Mouse (Mus musculus) forebrain, embryonic 14.5 days (tissue): ENCODE results near the gene Pla2r1. TPM values are rescaled to one million over a fixed set of nuclear protein-coding genes. Genes with fewer than 3 reads are reported as not detected.
A peak's percentile ranks its signal among the peaks of the same experiment; 100 is the strongest.

Experiments used
- ATAC-seq: fragments of 200-750 bp; cut with Nextera tagmentation; 2 replicates; pipeline ENCODE4 v1.8.0; 2017; ENCODE audit warnings: mild to moderate bottlenecking, moderate library complexity
- DNase-seq: peaks from one replicate; pipeline ENCODE4 v3.0.0-alpha.2; 2015; ENCODE audit warnings: low spot score
- H3K27ac ChIP-seq: fragments of 300-500 bp; sonication (generic); 2 replicates; pipeline ENCODE4 v1.5.1; 2014; ENCODE audit warnings: low read depth, mild to moderate bottlenecking, control low read depth, low read length, moderate library complexity
- H3K27me3 ChIP-seq: fragments of 300-500 bp; sonication (generic); replicated peaks from 2 replicates; pipeline ENCODE4 v1.6.1; 2014; ENCODE audit warnings: low read length, control low read depth, mixed read lengths; ENCODE audit not compliant: control insufficient read depth, insufficient read depth
- H3K36me3 ChIP-seq: fragments of 300-500 bp; sonication (generic); 2 replicates; pipeline ENCODE4 v1.6.1; 2014; ENCODE audit warnings: low read length, control low read depth; ENCODE audit not compliant: control insufficient read depth, insufficient read depth
- H3K4me1 ChIP-seq: fragments of 300-500 bp; sonication (generic); 2 replicates; pipeline ENCODE4 v1.6.1; 2014; ENCODE audit warnings: antibody characterized with exemption, low read length, control low read depth; ENCODE audit not compliant: control insufficient read depth, insufficient read depth
- H3K4me2 ChIP-seq: fragments of 300-500 bp; sonication (generic); 2 replicates; pipeline ENCODE4 v1.6.1; 2014; ENCODE audit warnings: mild to moderate bottlenecking, control low read depth, low read length
- H3K4me3 ChIP-seq: fragments of 300-500 bp; sonication (generic); 2 replicates; pipeline ENCODE4 v1.5.1; 2014; ENCODE audit warnings: low read depth, low read length, control low read depth
- H3K9ac ChIP-seq: fragments of 300-500 bp; sonication (generic); 2 replicates; pipeline ENCODE4 v1.6.1; 2014; ENCODE audit warnings: mild to moderate bottlenecking, low read length, control low read depth, moderate library complexity
- H3K9me3 ChIP-seq: fragments of 300-500 bp; sonication (generic); replicated peaks from 2 replicates; pipeline ENCODE4 v1.6.1; 2016; ENCODE audit warnings: low read length, control low read depth, mixed read lengths; ENCODE audit not compliant: control insufficient read depth
- WGBS: fragments of 180-500 bp; shearing (Covaris S2); extraction: QIAGEN DNeasy Blood & Tissue Kit; methylation state at CpG from one replicate; pipeline ENCODE4 v1.1.7; 2014; 5-methylcytosine and 5-hydroxymethylcytosine counted together
- polyA plus RNA-seq: library from polyadenylated mRNA; unstranded; fragments of >200 nt; fragmentation: Nextera tagmentation; extraction: Ambion mirVana; gene quantifications from 2 replicates; pipeline ENCODE4 v1.2.1, GENCODE M21; 2014

Pla2r1 gene
- polyA plus RNA-seq, 1 experiment from 2014 or later: 0.24 TPM

- no peak for ATAC-seq
- WGBS: 89% methylated on average over 2 of the region's 2 CpGs
- no peak overlapping the region for H3K4me2 ChIP-seq
These were observed 74.3 kb downstream of the Pla2r1 start for GRCm38 (mm10) chr2:60478778-60479177.

GRCm38 (mm10) chr2:60468901-60469770 lies 84.0 kb downstream of the Pla2r1 start:
- no peak overlapping the region for H3K4me3 ChIP-seq
- H3K27ac ChIP-seq: no peak overlapping the region
- H3K36me3 ChIP-seq: no peaks in the 10 kb centered on the region
- 54% methylated on average over 11 of the region's 11 CpGs for WGBS
- H3K9ac ChIP-seq: no peak overlapping the region
- peak; percentile 35 for DNase-seq
- H3K27me3 ChIP-seq: no peaks in the 10 kb centered on the region
- no peaks in the 10 kb centered on the region for H3K4me1 ChIP-seq
- no peaks in the 10 kb centered on the region for H3K9me3 ChIP-seq
- no peak for ATAC-seq
- no peak overlapping the region for H3K4me2 ChIP-seq

More at GRCm38 (mm10) chr2:60478778-60479177, 74.3 kb downstream of the Pla2r1 start:
- Histone ChIP-seq H3K9ac (no peak overlapping the region), H3K4me3 (no peak overlapping the region), H3K27ac (no peak overlapping the region), H3K27me3 (no peaks in the 10 kb centered on the region), H3K36me3 (no peaks in the 10 kb centered on the region), H3K9me3 (no peaks in the 10 kb centered on the region), H3K4me1 (no peaks in the 10 kb centered on the region)
- no peak for DNase-seq

DNA sequence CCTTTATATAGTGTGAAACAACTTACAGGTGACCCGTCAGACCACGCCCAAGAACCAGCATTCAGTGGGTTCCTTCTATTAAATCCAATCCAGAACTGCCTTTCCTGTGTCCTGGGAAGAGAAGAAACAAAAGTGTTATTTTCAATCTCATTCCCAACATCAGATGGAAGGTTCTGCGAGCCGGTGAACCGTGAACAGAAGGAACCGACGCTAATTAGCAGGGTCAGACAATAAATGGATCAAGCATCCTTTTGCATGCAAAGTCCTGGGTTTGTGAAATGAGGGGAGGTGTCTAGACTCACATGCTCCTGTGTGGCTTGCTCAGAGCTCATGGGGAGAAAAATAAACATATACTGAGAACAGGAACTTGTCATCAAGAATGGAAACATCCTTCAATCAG lies 100.7 kb downstream of the Pla2r1 start:
- Histone ChIP-seq H3K27ac (no peak overlapping the region), H3K27me3 (no peaks in the 10 kb centered on the region), H3K9ac (no peak overlapping the region), H3K36me3 (no peaks in the 10 kb centered on the region), H3K4me1 (peaks cover 11% of the 10 kb centered on the region), H3K4me3 (no peak overlapping the region), H3K9me3 (no peaks in the 10 kb centered on the region), H3K4me2 (no peak overlapping the region)
- ATAC-seq (no peak), DNase-seq (peak; percentile 24)
- WGBS: 25% methylated on average over 7 of the region's 7 CpGs

- no peaks in the 10 kb centered on the region for H3K27me3 ChIP-seq
- no peak overlapping the region for H3K4me3 ChIP-seq
- no peak overlapping the region for H3K9ac ChIP-seq
- H3K4me1 ChIP-seq: peaks cover 11% of the 10 kb centered on the region
- no peak overlapping the region for H3K27ac ChIP-seq
- no peaks in the 10 kb centered on the region for H3K9me3 ChIP-seq
- ATAC-seq: no peak
- no peaks in the 10 kb centered on the region for H3K36me3 ChIP-seq
- WGBS: 26% methylated on average over 3 of the region's 3 CpGs
- H3K4me2 ChIP-seq: no peak overlapping the region
- DNase-seq: no peak
These were observed 101.9 kb downstream of the Pla2r1 start for GRCm38 (mm10) chr2:60451119-60451773.

DNA sequence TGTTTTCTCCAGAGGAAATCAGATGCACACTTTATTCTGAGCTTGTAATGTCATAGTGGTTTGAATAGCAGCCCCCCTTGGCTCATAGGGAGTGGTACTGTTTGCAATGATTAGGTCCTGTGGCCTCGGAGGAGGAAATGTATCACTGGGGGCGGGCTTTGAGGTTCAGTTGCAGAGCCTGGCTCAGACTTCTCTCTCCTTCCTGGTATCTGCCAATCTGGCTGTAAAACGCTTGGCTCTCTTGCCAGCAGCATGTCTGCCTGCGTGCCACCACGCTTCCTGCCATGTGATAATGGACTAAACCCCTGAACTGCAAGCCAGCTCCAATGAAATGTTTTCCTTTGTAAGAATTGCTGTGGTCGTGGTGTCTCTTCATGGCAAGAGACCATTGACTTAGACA lies 103.4 kb downstream of the Pla2r1 start:
- no peak overlapping the region for H3K9ac ChIP-seq
- H3K27me3 ChIP-seq: no peaks in the 10 kb centered on the region
- H3K4me1 ChIP-seq: peaks cover 15% of the 10 kb centered on the region
- no peak for ATAC-seq
- no peak overlapping the region for H3K4me3 ChIP-seq
- H3K36me3 ChIP-seq: no peaks in the 10 kb centered on the region
- 51% methylated on average over 6 of the region's 6 CpGs for WGBS
- no peak overlapping the region for H3K27ac ChIP-seq
- peak; percentile 59 for DNase-seq
- H3K4me2 ChIP-seq: no peak overlapping the region
- H3K9me3 ChIP-seq: no peaks in the 10 kb centered on the region

DNA sequence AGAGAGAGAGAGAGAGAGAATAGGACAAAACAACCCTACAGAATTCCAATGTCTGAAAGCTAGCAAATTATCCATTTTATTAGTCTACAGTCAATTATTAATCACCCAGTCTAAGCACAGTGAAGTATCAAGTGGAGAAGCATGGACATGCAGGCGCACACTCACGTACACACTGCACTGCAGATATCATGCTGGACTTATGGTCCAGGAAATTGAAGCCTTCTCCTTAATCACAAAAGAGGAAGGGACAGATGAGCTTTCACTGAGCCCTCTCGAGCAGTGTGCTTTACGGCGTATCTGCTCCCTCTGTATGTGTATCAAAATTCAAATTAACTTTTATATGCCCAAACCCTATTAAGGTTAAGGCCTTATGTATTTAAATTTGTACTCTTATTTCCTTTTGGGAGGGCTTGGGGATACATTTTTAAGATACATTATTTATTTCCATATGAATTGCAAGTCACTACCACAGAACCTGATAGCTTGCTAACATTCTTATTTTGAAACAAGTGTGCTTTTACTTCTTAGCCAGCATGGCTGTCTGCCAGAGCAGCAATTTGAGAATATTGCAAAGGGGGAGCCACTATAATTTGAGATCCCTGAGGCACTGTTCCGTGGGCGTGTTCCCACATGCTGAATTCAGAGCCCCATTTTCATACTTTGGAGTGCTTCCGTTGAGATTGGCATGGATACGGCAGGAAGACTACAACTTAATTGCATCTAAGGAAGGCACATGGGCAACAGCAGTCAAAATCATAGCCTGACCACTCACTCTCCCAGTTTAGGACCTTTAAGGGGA lies 108.2 kb downstream of the Pla2r1 start:
- Histone ChIP-seq H3K9me3 (no peaks in the 10 kb centered on the region), H3K27me3 (no peaks in the 10 kb centered on the region), H3K9ac (no peak overlapping the region), H3K4me2 (no peak overlapping the region), H3K36me3 (no peaks in the 10 kb centered on the region), H3K4me1 (peaks cover 8% of the 10 kb centered on the region; the same call in 1 of the 2 replicates), H3K27ac (no peak overlapping the region), H3K4me3 (no peak overlapping the region)
- DNase-seq (peak; percentile 39), ATAC-seq (no peak)
- 74% methylated on average over 9 of the region's 9 CpGs for WGBS

GRCm38 (mm10) chr2:60443279-60443678 lies 109.8 kb downstream of the Pla2r1 start:
- H3K27ac ChIP-seq: no peak overlapping the region
- H3K9me3 ChIP-seq: no peaks in the 10 kb centered on the region
- H3K4me2 ChIP-seq: no peak overlapping the region
- no peaks in the 10 kb centered on the region for H3K27me3 ChIP-seq
- no peaks in the 10 kb centered on the region for H3K36me3 ChIP-seq
- DNase-seq (no peak), ATAC-seq (no peak)
- no peak overlapping the region for H3K9ac ChIP-seq
- H3K4me3 ChIP-seq: no peak overlapping the region
- 94% methylated on average over 7 of the region's 7 CpGs for WGBS
- H3K4me1 ChIP-seq: 0 out of 2 replicates have a peak, but pooled peaks cover 3% of the 10 kb centered on the region

DNA sequence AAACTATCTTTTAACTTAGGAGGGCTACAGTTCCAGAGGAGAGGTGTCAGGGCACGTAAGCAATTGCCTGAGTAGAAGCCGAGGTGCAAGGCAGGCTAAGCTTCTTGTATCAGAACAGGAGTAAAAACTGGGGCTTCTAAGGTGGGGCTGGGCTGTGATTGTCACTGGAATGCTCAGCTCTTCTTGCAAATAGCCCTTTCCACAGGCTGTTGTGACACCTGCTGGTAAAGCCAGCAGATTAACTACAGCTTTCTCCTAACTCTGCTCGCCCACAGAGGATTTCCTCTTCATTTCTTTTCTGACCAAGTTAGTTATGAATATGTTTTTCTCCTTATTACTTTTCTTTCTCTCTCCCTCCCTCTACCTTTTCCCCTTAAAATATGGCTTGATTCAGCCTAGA lies 111.2 kb downstream of the Pla2r1 start:
- 15% methylated on average over 3 of the region's 3 CpGs for WGBS
- Histone ChIP-seq H3K4me2 (no peak overlapping the region), H3K9ac (no peak overlapping the region), H3K4me1 (0 out of 2 replicates have a peak, but pooled peaks cover 3% of the 10 kb centered on the region), H3K36me3 (no peaks in the 10 kb centered on the region), H3K27me3 (no peaks in the 10 kb centered on the region), H3K27ac (no peak overlapping the region), H3K9me3 (no peaks in the 10 kb centered on the region), H3K4me3 (no peak overlapping the region)
- ATAC-seq (no peak), DNase-seq (peak; percentile 46)
